Mouse (Mus musculus) limb, embryonic 14.5 days (tissue): Measurements from ENCODE around the gene Lpp. TPM values are rescaled to one million over a fixed set of nuclear protein-coding genes. Genes with fewer than 3 reads are reported as not detected.

Source experiments
- ATAC-seq: fragments of 200-750 bp; cut with Nextera tagmentation; 2 replicates; pipeline ENCODE4 v1.8.0; 2017; ENCODE audit warnings: low read depth, moderate number of reproducible peaks, moderate TSS enrichment; ENCODE audit not compliant: low FRiP score
- DNase-seq: peaks from one replicate; pipeline ENCODE4 v3.0.0-alpha.2; 2015; ENCODE audit warnings: low spot score
- H3K27ac ChIP-seq: fragments of 300-500 bp; sonication (generic); replicated peaks from 2 replicates; pipeline ENCODE4 v1.5.1; 2014; ENCODE audit warnings: low read depth, mild to moderate bottlenecking, low read length, moderate library complexity, mixed read lengths
- H3K27me3 ChIP-seq: fragments of 300-500 bp; sonication (generic); 2 replicates; pipeline ENCODE4 v1.6.1; 2014; ENCODE audit warnings: low read length, mixed read lengths; ENCODE audit not compliant: control insufficient read depth, insufficient read depth
- H3K36me3 ChIP-seq: fragments of 300-500 bp; sonication (generic); 2 replicates; pipeline ENCODE4 v1.6.1; 2014; ENCODE audit warnings: mild to moderate bottlenecking, low read length, moderate library complexity, mixed read lengths; ENCODE audit not compliant: control insufficient read depth, insufficient read depth
- H3K4me1 ChIP-seq: fragments of 300-500 bp; sonication (generic); 2 replicates; pipeline ENCODE4 v1.6.1; 2014; ENCODE audit warnings: antibody characterized with exemption, low read length, mixed read lengths; ENCODE audit not compliant: control insufficient read depth, insufficient read depth
- H3K4me2 ChIP-seq: fragments of 300-500 bp; sonication (generic); replicated peaks from 2 replicates; pipeline ENCODE4 v1.6.1; 2014; ENCODE audit warnings: low read depth, mild to moderate bottlenecking, low read length, moderate library complexity; ENCODE audit not compliant: severe bottlenecking
- H3K4me3 ChIP-seq: fragments of 300-500 bp; sonication (generic); replicated peaks from 2 replicates; pipeline ENCODE4 v1.5.1; 2014; ENCODE audit warnings: low read length
- H3K9ac ChIP-seq: fragments of 300-500 bp; sonication (generic); 2 replicates; pipeline ENCODE4 v1.6.1; 2014; ENCODE audit warnings: mild to moderate bottlenecking, low read depth, low read length, moderate library complexity; ENCODE audit not compliant: severe bottlenecking
- H3K9me3 ChIP-seq: fragments of 300-500 bp; sonication (generic); 2 replicates; pipeline ENCODE4 v1.6.1; 2016; ENCODE audit warnings: low read length; ENCODE audit not compliant: control insufficient read depth
- POLR2A ChIP-seq: fragments of 200-500 bp; IDR thresholded peaks from 2 replicates; pipeline ENCODE4 v1.8.0; 2012; ENCODE audit warnings: inconsistent platforms, mild to moderate bottlenecking, moderate library complexity, borderline replicate concordance; ENCODE audit not compliant: insufficient read depth, insufficient read length; ENCODE audit errors: extremely low read depth
- WGBS: fragments of 180-500 bp; shearing (Covaris S2); extraction: QIAGEN DNeasy Blood & Tissue Kit; methylation state at CpG from one replicate; pipeline ENCODE4 v1.1.7; 2014; 5-methylcytosine and 5-hydroxymethylcytosine counted together
- polyA plus RNA-seq, 2 experiments: library from polyadenylated mRNA; depleted of rRNA in 1 of 2; stranded (reverse) in 1 of 2; unstranded in 1 of 2; fragments of >200 nt; fragmentation: Nextera tagmentation in 1 of 2; extraction: Ambion mirVana in 1 of 2; gene quantifications; 2 replicates each; pipeline versions ENCODE4 v1.2.1 to v1.2.3; 2012 to 2014

Lpp gene
- polyA plus RNA-seq, 2 experiments: 15.1 to 46.7 TPM

- WGBS: 91% methylated on average over 4 of the region's 4 CpGs
- Histone ChIP-seq H3K27me3 (no peaks in the 10 kb centered on the region), H3K4me3 (no peak overlapping the region), H3K4me1 (0 out of 2 replicates have a peak, but pooled peaks cover 2% of the 10 kb centered on the region), H3K9ac (no peak overlapping the region), H3K4me2 (no peak overlapping the region), H3K27ac (no peak overlapping the region), H3K9me3 (no peaks in the 10 kb centered on the region), H3K36me3 (no peaks in the 10 kb centered on the region)
- no peak for TF ChIP-seq POLR2A
- ATAC-seq (no peak), DNase-seq (no peak)
Observed at GRCm38 (mm10) chr16:24644760-24645406, 251.6 kb downstream of the Lpp start.

DNA sequence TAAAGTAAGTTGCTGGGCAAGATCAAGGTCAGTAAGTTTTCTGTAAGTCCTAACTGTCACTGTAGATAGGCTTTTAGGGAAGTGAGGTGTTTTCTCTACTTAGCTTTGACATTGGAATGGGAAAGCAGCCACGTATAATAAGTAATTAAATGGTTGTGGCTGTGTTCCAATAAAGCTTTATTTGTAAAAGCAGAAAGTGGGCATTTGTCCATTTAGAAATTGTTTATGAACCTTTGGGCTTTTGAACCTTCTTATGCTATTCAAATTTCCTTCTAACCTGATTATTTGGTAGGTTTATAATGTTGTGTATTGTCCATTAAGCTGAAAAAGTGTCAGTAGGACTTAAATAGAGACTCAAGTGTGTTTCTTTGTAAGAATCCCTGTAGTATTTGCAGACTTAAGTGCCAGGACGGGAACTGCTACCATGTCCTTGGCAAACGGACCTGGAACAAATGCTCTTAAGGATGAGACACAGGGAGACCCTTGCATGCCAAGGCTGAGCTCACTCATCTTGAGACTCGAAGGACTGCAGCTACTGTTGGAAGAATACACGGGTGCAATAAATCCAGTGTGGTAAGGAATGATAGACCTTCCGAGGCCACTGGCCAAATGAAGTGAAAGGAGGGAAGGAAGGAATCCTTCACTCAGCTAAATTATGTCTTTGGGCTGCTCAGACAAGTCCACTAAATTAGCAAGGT is 252.7 kb downstream of the Lpp start:
- 76% methylated on average over 6 of the region's 6 CpGs for WGBS
- Histone ChIP-seq H3K4me1 (0 out of 2 replicates have a peak, but pooled peaks cover 2% of the 10 kb centered on the region), H3K9me3 (no peaks in the 10 kb centered on the region), H3K4me3 (no peak overlapping the region), H3K9ac (no peak overlapping the region), H3K27me3 (no peaks in the 10 kb centered on the region), H3K4me2 (no peak overlapping the region), H3K27ac (no peak overlapping the region), H3K36me3 (0 out of 2 replicates have a peak, but pooled peaks cover 6% of the 10 kb centered on the region)
- TF ChIP-seq POLR2A: no peak
- ATAC-seq (no peak), DNase-seq (no peak)

GRCm38 (mm10) chr16:24651655-24652654 is 258.6 kb downstream of the Lpp start:
- ATAC-seq (no peak), DNase-seq (no peak)
- Histone ChIP-seq H3K4me3 (no peak overlapping the region), H3K9me3 (no peaks in the 10 kb centered on the region), H3K4me2 (no peak overlapping the region), H3K9ac (no peak overlapping the region), H3K27ac (no peak overlapping the region), H3K36me3 (0 out of 2 replicates have a peak, but pooled peaks cover 6% of the 10 kb centered on the region), H3K27me3 (no peaks in the 10 kb centered on the region), H3K4me1 (no peaks in the 10 kb centered on the region)
- 73% methylated on average over 8 of the region's 8 CpGs for WGBS
- no peak for TF ChIP-seq POLR2A

DNA sequence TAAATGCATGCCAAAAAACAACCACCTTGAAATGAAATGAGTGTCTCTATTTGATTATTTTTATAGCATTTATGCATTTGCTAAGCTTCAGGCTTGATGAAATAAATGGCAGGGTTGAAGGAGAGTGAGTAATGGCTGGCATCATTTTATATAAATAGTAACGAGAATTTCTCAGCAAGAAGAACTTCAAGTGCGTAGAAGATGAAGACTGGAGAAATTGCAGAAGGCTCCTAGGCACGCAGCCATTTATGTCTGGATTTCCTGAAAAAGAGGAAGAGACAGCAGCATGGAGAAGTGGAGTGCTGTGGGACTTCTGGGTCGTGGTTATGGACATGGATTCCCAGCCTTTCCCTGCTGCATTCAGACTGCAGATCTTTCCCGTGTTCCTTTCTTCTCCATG is 259.7 kb downstream of the Lpp start:
- Histone ChIP-seq H3K27me3 (no peaks in the 10 kb centered on the region), H3K9ac (no peak overlapping the region), H3K4me1 (no peaks in the 10 kb centered on the region), H3K27ac (no peak overlapping the region), H3K4me3 (no peak overlapping the region), H3K36me3 (0 out of 2 replicates have a peak, but pooled peaks cover 6% of the 10 kb centered on the region), H3K9me3 (no peaks in the 10 kb centered on the region), H3K4me2 (no peak overlapping the region)
- ATAC-seq (no peak), DNase-seq (no peak)
- 71% methylated on average over 5 of the region's 5 CpGs for WGBS
- no peak for TF ChIP-seq POLR2A

DNA sequence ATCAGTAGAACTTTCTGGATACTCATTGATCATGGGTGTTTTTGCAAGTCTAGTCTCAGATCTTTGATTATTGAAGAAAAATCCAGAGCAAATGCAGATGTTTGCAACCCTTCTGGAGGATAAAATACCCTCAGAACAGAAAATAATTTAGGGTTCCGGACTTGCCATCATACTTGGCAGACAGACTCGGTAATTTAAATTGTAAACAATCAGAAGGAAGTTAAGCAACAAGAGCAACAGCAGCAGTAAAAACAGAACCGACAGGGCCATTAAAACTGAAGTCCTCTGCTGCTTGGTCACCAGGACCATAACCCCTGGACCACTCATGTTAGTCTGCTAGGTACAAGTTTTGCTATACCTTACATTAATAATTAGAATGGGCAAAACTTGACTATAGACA is 261.8 kb downstream of the Lpp start:
- WGBS: 61% methylated on average over 3 of the region's 3 CpGs
- TF ChIP-seq POLR2A: no peak
- Histone ChIP-seq H3K4me2 (no peak overlapping the region), H3K27me3 (no peaks in the 10 kb centered on the region), H3K9me3 (no peaks in the 10 kb centered on the region), H3K4me1 (no peaks in the 10 kb centered on the region), H3K27ac (no peak overlapping the region), H3K9ac (no peak overlapping the region), H3K4me3 (no peak overlapping the region), H3K36me3 (0 out of 2 replicates have a peak, but pooled peaks cover 6% of the 10 kb centered on the region)
- ATAC-seq: no peak
- DNase-seq: no peak
